Mouse (Mus musculus) ES-E14 (cell line): ENCODE measurements at regions not wholly inside any gene's neighbourhood (a gene's known extent, or its start where the extent isn't known, plus 50 kb on each side); places are given as distances from the start of the nearest gene placed in this dataset.

Experiments used
- CHD2 ChIP-seq: IDR thresholded peaks from 2 replicates; pipeline ENCODE4 v1.6.1; 2014; ENCODE audit warnings: mild to moderate bottlenecking, low read depth, low read length, inconsistent platforms
- HCFC1 ChIP-seq: IDR thresholded peaks from 2 replicates; pipeline ENCODE4 v1.6.1; 2012; ENCODE audit warnings: low read length, inconsistent platforms, borderline replicate concordance; ENCODE audit not compliant: insufficient read depth
- MAFK ChIP-seq: IDR thresholded peaks from 2 replicates; pipeline ENCODE4 v1.6.1; 2014; ENCODE audit warnings: mild to moderate bottlenecking, low read depth, low read length, inconsistent platforms; ENCODE audit not compliant: insufficient read depth
- ZC3H11A ChIP-seq: IDR thresholded peaks from 2 replicates; pipeline ENCODE4 v1.6.1; 2012; ENCODE audit warnings: low read depth, mild to moderate bottlenecking, inconsistent platforms, low read length, borderline replicate concordance
- ZNF384 ChIP-seq: IDR thresholded peaks from 2 replicates; pipeline ENCODE4 v1.6.1; 2012; ENCODE audit warnings: low read depth, low read length, inconsistent platforms

GRCm38 (mm10) chr2:172140080-172140479 is 96.8 kb upstream of the Cbln4 start:
- TF ChIP-seq ZNF384 = no peak
- no peak for TF ChIP-seq ZC3H11A
- TF ChIP-seq MAFK = no peak
- no peak for TF ChIP-seq CHD2
- TF ChIP-seq HCFC1 = no peak
